Mouse (Mus musculus): ENCODE results near the gene Crbn. TPM values are rescaled to one million over a fixed set of nuclear protein-coding genes. Genes with fewer than 3 reads are reported as not detected.

The Crbn gene
- total RNA-seq, 4 experiments from 2014 or later, result 97.6 to 107 (median 104) TPM

- DNase-seq (ENCODE audit: low spot score in 2 of 2), result no peak
These were observed 34.0 kb downstream of the Crbn start for GRCm38 (mm10) chr6:106765892-106766291.

- no peak for DNase-seq (ENCODE audit: low spot score in 2 of 2)
These were observed 38.4 kb downstream of the Crbn start for GRCm38 (mm10) chr6:106761486-106761885.

- DNase-seq (ENCODE audit: low spot score in 2 of 2), result no peak
These were observed 39.2 kb downstream of the Crbn start for GRCm38 (mm10) chr6:106760473-106761218.

GRCm38 (mm10) chr6:106758299-106758698 is 41.6 kb downstream of the Crbn start:
- DNase-seq (ENCODE audit: low spot score in 2 of 2), result no peak

DNA sequence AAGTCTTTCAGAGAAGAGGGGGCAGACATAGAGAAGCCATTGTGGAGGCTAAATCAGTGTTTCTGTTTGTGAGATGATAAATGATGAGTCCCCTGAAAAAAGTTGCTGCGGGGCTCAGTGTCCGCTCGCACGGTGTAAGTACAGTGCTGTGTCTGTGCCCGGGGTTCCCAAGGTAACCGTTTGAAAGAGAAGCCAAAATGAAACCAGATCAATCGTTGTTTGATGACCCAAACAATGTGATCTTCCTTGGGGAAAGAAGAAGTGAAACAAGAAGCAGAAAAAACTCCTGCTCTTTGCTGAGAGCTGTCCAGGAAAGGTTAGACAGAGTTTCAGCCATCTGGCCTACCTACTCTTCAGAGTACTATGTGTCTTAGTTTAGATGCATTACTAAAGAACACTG is 49.6 kb downstream of the Crbn start:
- DNase-seq (ENCODE audit: low spot score in 2 of 2), result no peak

- no peak for DNase-seq (ENCODE audit: low spot score in 2 of 2)
These were observed 50.9 kb downstream of the Crbn start, which contains the start of gene Il5ra for GRCm38 (mm10) chr6:106748887-106749388. TSS of gene Il5ra (minus strand) at chr6:106749037.

DNA sequence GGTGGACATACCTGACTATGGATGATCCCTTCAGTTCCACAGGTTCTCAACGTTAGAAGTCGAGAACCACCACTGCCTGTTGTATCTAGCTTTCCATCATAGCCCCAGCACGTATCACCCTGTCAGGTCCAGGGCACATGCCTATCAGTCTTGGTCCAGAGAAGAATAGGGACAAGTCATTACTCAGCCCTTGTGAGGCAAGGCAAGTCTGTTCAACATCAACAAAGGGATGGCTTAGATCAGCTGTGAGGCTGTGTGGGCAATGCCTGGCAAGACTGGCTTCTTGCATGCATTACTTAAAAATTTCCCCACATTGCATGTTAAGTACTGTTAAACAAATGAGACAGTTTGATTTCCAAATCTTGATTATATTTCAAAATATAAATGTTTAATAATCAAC is 52.1 kb downstream of the Crbn start:
- DNase-seq (ENCODE audit: low spot score in 2 of 2), result no peak

- no peak for DNase-seq (ENCODE audit: low spot score in 2 of 2)
These were observed 52.6 kb downstream of the Crbn start for GRCm38 (mm10) chr6:106747251-106747650.

GRCm38 (mm10) chr6:106745673-106746394 is 54.0 kb downstream of the Crbn start:
- no peak for DNase-seq (ENCODE audit: low spot score in 2 of 2)

GRCm38 (mm10) chr6:106743556-106744233 is 56.2 kb downstream of the Crbn start:
- no peak for DNase-seq (ENCODE audit: low spot score in 2 of 2)

GRCm38 (mm10) chr6:106740244-106740825 is 59.5 kb downstream of the Crbn start:
- DNase-seq (ENCODE audit: low spot score in 2 of 2), result no peak

- no peak for DNase-seq (ENCODE audit: low spot score in 2 of 2)
These were observed 61.6 kb downstream of the Crbn start for GRCm38 (mm10) chr6:106738229-106738628.

DNA sequence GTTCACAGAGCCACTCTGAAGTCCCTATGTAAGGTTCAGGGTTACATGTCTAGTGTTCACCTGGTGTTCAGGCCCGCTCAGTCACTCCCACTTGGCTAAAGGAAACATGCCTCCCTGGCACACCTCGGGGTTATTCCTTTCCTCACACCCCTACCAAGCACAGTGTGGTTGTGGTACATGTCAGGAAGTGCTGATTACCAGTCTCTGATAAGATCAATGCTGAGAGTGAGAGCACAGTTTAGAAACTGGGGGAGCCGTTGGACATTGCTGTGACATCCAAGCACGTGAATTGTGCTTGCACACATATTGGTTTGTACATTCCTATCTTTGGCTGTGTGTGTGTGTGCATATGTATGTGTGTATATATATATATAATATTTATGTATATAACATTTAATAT is 67.3 kb downstream of the Crbn start:
- DNase-seq (ENCODE audit: low spot score in 2 of 2), result no peak

Other genes with a start within 250 kb of the Crbn start
- not detected for gene Il5ra, start 51.0 kb downstream of the Crbn start, total RNA-seq (2022)
- 10 to 100 TPM; 41.4 to 60.5 (median 46.7) TPM for gene Trnt1, start 31.0 kb downstream of the Crbn start, total RNA-seq (2022)